Mouse (Mus musculus): ENCODE measurements around the gene Ptprd. TPM values are rescaled to one million over a fixed set of nuclear protein-coding genes. Genes with fewer than 3 reads are reported as not detected.

Gene Ptprd
- polyA plus RNA-seq, 1 experiment from 2014 or later = 13.8 TPM

DNA sequence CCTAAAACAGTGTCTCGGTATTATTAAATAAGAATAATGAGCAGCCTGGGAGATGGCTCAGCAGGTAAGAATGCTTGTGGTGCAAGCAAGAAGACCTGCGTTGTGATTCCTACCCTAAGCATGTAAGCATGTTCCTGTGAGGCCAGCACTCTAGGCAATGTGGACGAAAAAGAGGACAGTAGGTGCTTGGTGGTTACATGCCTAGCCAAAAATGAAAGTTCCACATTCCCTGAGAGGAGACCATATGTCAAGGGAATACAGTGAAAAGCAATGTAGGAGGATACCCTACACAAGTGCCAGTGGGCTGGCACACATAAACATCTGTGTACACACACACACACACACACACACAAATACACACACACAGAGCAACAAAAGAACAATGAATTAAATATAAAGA lies 2028.7 kb downstream of the Ptprd start:
- no peak for TF ChIP-seq CTCF (IDR thresholded peaks at IDR 0.05; ENCODE audit: low read depth)
- Histone ChIP-seq H3K4me3 (ENCODE audit: low read depth, low read length) (no peak overlapping the region), H3K27me3 (replicated peaks; ENCODE audit: control insufficient read depth, insufficient read depth, low read length) (no peaks in the 10 kb centered on the region), H3K27ac (ENCODE audit: low read depth, low read length) (no peak overlapping the region), H3K9ac (ENCODE audit: low read depth, low read length) (no peak overlapping the region), H3K9me3 (ENCODE audit: control insufficient read depth) (no peaks in the 10 kb centered on the region), H3K4me1 (replicated peaks; ENCODE audit: control insufficient read depth, insufficient read depth, low read length) (no peaks in the 10 kb centered on the region), H3K4me2 (replicated peaks; ENCODE audit: low read depth) (no peak overlapping the region), H3K36me3 (ENCODE audit: control insufficient read depth, insufficient read depth) (no peaks in the 10 kb centered on the region)
- ATAC-seq = no peak
- WGBS = 88% methylated on average over 3 of the region's 3 CpGs

DNA sequence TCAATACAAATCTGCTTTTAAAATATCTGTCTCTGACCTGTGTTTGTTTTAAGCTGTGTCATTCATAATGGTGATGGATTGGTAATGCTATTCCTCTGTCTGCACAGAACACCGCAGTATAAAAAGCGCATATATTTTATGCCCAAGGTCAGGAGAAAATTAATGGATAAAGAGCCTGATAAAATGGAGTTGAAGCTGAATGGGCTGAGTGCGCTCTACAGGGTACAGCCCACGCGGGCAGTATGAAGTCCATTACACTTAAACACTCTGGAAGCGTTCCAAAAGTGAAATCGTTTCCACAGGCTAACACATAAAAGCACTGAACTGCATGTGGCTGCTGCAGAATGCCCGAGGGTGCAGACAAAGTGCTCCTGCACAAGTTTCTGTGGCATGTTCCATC lies 2032.3 kb downstream of the Ptprd start:
- no peak overlapping the region for H3K9ac ChIP-seq (ENCODE audit: low read depth, low read length)
- WGBS = 54% methylated on average over 8 of the region's 8 CpGs
- H3K9me3 ChIP-seq (ENCODE audit: control insufficient read depth) = no peaks in the 10 kb centered on the region
- no peak for TF ChIP-seq CTCF (IDR thresholded peaks at IDR 0.05; ENCODE audit: low read depth)
- no peak overlapping the region for H3K4me2 ChIP-seq (replicated peaks; ENCODE audit: low read depth)
- no peak for ATAC-seq
- H3K4me1 ChIP-seq (replicated peaks; ENCODE audit: control insufficient read depth, insufficient read depth, low read length) = no peaks in the 10 kb centered on the region
- H3K27me3 ChIP-seq (replicated peaks; ENCODE audit: control insufficient read depth, insufficient read depth, low read length) = no peaks in the 10 kb centered on the region
- no peak overlapping the region for H3K27ac ChIP-seq (ENCODE audit: low read depth, low read length)
- H3K36me3 ChIP-seq (ENCODE audit: control insufficient read depth, insufficient read depth) = no peaks in the 10 kb centered on the region
- H3K4me3 ChIP-seq (ENCODE audit: low read depth, low read length) = no peak overlapping the region

DNA sequence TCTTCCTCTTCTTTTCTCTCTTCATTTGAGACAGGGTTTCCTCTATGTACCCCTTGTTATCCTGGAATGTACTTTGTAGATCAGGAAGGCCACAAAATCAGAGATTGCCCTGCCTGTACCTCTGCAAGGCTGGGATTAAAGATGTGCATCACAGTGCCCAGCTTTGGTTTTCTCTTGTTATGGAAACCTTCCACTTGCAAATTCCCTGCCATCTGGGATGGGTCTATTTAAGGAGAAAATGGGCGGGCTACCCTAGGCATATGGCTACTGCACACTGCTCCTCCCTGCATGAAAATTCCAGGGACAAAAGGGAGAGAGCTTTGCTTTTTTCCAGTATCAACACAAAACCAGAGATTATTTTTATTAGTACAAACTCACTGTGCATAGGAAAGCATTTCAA lies 2036.7 kb downstream of the Ptprd start:
- Histone ChIP-seq H3K27ac (ENCODE audit: low read depth, low read length) (no peak overlapping the region), H3K4me3 (ENCODE audit: low read depth, low read length) (no peak overlapping the region), H3K36me3 (ENCODE audit: control insufficient read depth, insufficient read depth) (no peaks in the 10 kb centered on the region), H3K9ac (ENCODE audit: low read depth, low read length) (no peak overlapping the region), H3K4me1 (replicated peaks; ENCODE audit: control insufficient read depth, insufficient read depth, low read length) (no peaks in the 10 kb centered on the region), H3K4me2 (replicated peaks; ENCODE audit: low read depth) (no peak overlapping the region), H3K27me3 (replicated peaks; ENCODE audit: control insufficient read depth, insufficient read depth, low read length) (no peaks in the 10 kb centered on the region), H3K9me3 (ENCODE audit: control insufficient read depth) (no peaks in the 10 kb centered on the region)
- 96% methylated on average over 1 of the region's 1 CpGs for WGBS
- no peak for ATAC-seq
- TF ChIP-seq CTCF (IDR thresholded peaks at IDR 0.05; ENCODE audit: low read depth) = no peak

DNA sequence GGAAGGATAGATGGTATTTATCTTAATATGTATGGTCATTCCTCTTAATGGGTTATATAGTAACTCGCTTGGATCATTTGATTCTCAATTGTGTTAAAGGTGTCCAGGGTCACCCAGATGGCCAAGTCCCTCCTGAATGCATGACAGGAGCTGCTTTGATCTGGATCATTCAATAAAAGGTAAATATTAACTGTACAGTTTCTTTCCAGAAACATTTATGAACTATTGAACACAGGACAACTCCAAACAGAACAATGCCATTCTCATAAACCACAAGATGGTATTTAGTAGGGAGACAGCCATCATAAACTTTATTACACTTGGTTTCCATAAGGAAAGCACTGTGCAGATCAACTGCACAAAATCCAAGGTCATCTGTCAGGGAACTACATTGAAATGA lies 2056.0 kb downstream of the Ptprd start:
- WGBS = 11% methylated on average over 1 of the region's 1 CpGs
- Histone ChIP-seq H3K9ac (ENCODE audit: low read depth, low read length) (no peak overlapping the region), H3K9me3 (ENCODE audit: control insufficient read depth) (no peaks in the 10 kb centered on the region), H3K4me1 (replicated peaks; ENCODE audit: control insufficient read depth, insufficient read depth, low read length) (no peaks in the 10 kb centered on the region), H3K4me3 (ENCODE audit: low read depth, low read length) (no peak overlapping the region), H3K27me3 (replicated peaks; ENCODE audit: control insufficient read depth, insufficient read depth, low read length) (no peaks in the 10 kb centered on the region), H3K27ac (ENCODE audit: low read depth, low read length) (no peak overlapping the region), H3K4me2 (replicated peaks; ENCODE audit: low read depth) (no peak overlapping the region), H3K36me3 (ENCODE audit: control insufficient read depth, insufficient read depth) (no peaks in the 10 kb centered on the region)
- ATAC-seq = peak; percentile 94
- no peak for TF ChIP-seq CTCF (IDR thresholded peaks at IDR 0.05; ENCODE audit: low read depth)

DNA sequence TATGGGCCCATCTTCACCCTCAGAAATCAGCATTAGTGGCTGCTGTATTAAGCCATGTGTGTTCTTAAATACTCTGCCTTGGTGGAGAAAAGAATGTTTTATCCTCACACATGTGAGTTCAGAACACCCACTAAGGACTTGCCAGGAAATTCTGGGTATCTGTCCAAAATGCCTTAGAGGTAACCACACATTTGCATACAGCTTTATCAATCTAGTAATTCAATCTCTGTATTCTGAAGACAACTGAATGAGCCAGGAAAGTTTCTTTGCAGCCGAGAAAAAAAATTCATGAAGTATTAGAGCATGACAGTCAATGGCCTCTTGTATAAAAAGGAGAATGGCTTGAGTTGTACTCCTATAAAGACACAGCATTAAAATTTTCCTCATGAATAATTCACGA lies 2057.6 kb downstream of the Ptprd start:
- 70% methylated on average over 2 of the region's 2 CpGs for WGBS
- Histone ChIP-seq H3K9me3 (ENCODE audit: control insufficient read depth) (no peaks in the 10 kb centered on the region), H3K4me2 (replicated peaks; ENCODE audit: low read depth) (no peak overlapping the region), H3K27ac (ENCODE audit: low read depth, low read length) (no peak overlapping the region), H3K36me3 (ENCODE audit: control insufficient read depth, insufficient read depth) (no peaks in the 10 kb centered on the region), H3K4me3 (ENCODE audit: low read depth, low read length) (no peak overlapping the region), H3K27me3 (replicated peaks; ENCODE audit: control insufficient read depth, insufficient read depth, low read length) (no peaks in the 10 kb centered on the region), H3K9ac (ENCODE audit: low read depth, low read length) (no peak overlapping the region), H3K4me1 (replicated peaks; ENCODE audit: control insufficient read depth, insufficient read depth, low read length) (no peaks in the 10 kb centered on the region)
- TF ChIP-seq CTCF (IDR thresholded peaks at IDR 0.05; ENCODE audit: low read depth) = no peak
- no peak for ATAC-seq

DNA sequence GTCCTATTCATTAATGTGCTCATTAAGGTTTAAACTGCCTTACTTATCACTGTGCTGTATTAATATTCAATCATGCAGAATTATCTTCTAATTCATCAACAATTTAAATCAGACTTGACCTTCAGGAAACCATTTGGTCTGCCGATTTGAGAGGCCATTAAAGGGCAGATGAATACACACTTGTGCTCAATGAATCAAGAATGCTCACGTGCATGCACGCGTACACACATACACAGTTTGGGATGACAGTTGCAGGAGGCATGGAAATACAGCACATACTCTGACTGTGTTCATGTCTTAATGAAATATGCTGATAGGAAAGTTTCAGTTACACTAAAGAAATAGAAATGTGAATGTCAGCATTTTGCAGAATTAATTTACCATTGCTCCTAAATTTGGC lies 2066.8 kb downstream of the Ptprd start:
- no peak overlapping the region for H3K4me3 ChIP-seq (ENCODE audit: low read depth, low read length)
- WGBS = 90% methylated on average over 4 of the region's 4 CpGs
- no peaks in the 10 kb centered on the region for H3K9me3 ChIP-seq (ENCODE audit: control insufficient read depth)
- H3K36me3 ChIP-seq (ENCODE audit: control insufficient read depth, insufficient read depth) = no peaks in the 10 kb centered on the region
- no peak overlapping the region for H3K27ac ChIP-seq (ENCODE audit: low read depth, low read length)
- TF ChIP-seq CTCF (IDR thresholded peaks at IDR 0.05; ENCODE audit: low read depth) = no peak
- no peak overlapping the region for H3K9ac ChIP-seq (ENCODE audit: low read depth, low read length)
- H3K27me3 ChIP-seq (replicated peaks; ENCODE audit: control insufficient read depth, insufficient read depth, low read length) = no peaks in the 10 kb centered on the region
- H3K4me1 ChIP-seq (replicated peaks; ENCODE audit: control insufficient read depth, insufficient read depth, low read length) = no peaks in the 10 kb centered on the region
- no peak overlapping the region for H3K4me2 ChIP-seq (replicated peaks; ENCODE audit: low read depth)
- ATAC-seq = no peak

DNA sequence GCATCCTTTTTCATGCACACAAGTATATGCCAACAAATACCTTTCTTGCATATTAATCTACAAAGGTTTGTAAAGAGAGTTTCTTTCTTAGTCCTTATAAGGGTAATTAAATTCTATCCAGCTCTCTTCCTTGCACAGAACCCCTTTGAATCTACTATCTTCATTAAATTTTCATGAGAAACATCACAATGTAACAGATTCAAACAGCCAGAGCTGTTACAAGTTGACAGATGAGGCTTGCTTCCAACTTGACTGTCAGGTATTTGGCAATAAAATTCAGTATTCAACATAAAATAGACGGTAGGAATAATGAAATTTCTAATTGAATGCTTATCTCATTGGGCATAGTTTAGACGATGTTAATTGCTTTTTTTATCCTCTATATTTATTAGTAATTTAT lies 2067.4 kb downstream of the Ptprd start:
- no peak for TF ChIP-seq CTCF (IDR thresholded peaks at IDR 0.05; ENCODE audit: low read depth)
- Histone ChIP-seq H3K36me3 (ENCODE audit: control insufficient read depth, insufficient read depth) (no peaks in the 10 kb centered on the region), H3K27ac (ENCODE audit: low read depth, low read length) (no peak overlapping the region), H3K9ac (ENCODE audit: low read depth, low read length) (no peak overlapping the region), H3K4me3 (ENCODE audit: low read depth, low read length) (no peak overlapping the region), H3K4me2 (replicated peaks; ENCODE audit: low read depth) (no peak overlapping the region), H3K9me3 (ENCODE audit: control insufficient read depth) (no peaks in the 10 kb centered on the region), H3K4me1 (replicated peaks; ENCODE audit: control insufficient read depth, insufficient read depth, low read length) (no peaks in the 10 kb centered on the region), H3K27me3 (replicated peaks; ENCODE audit: control insufficient read depth, insufficient read depth, low read length) (no peaks in the 10 kb centered on the region)
- ATAC-seq = no peak
- 67% methylated on average over 2 of the region's 2 CpGs for WGBS
